ENCODE assay signal across 8 mouse cellular contexts in the genomic region with DNA sequence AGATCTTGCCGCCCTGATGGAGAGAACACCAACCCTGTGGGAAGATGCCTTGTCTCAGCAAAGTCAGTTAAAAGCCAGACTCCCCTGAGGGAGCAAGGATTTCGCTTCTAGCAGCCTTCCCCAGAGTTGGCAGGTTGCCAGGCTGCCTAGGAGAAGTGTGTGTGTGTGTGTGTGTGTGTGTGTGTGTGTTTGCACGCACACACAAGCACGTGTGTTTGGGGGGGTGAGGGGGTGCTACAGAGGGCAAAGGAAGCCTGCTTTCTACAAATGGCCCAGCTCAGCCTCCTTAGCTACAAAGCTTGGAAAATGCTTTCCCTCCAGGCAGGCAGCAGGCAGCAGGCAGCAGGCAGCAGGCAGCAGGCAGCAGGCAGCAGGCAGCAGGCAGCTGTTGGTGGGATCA. TPM values are rescaled to one million over a fixed set of nuclear protein-coding genes. Genes with fewer than 3 reads are reported as not detected.
A peak's percentile ranks its signal among the peaks of the same experiment; 100 is the strongest.
DNase-seq lines count a peak whose midpoint lies in the region; ATAC-seq and TF ChIP-seq lines count a peak whose summit lies in the region.

No protein-coding gene starts in this region.

- no peak overlapping the region for H3K9ac ChIP-seq in embryonic facial prominence, embryonic 15.5 days
- no peak overlapping the region for H3K9ac ChIP-seq in liver, embryonic 16.5 days (ENCODE audit: low read depth, low read length)

- no peaks in the 10 kb centered on the region for H3K36me3 ChIP-seq in embryonic facial prominence, embryonic 15.5 days
- H3K36me3 ChIP-seq in liver, embryonic 16.5 days (ENCODE audit: control insufficient read depth, insufficient read depth), result no peaks in the 10 kb centered on the region

- ATAC-seq in embryonic facial prominence, embryonic 15.5 days (ENCODE audit: insufficient number of reproducible peaks, low FRiP score, low TSS enrichment, low read depth), result no peak
- ATAC-seq in liver, embryonic 16.5 days (ENCODE audit: low read depth), result no peak

- H3K9me3 ChIP-seq in embryonic facial prominence, embryonic 15.5 days (replicated peaks), result no peaks in the 10 kb centered on the region
- no peaks in the 10 kb centered on the region for H3K9me3 ChIP-seq in liver, embryonic 16.5 days (replicated peaks; ENCODE audit: control insufficient read depth, low read length)

- no peak for DNase-seq in layer of hippocampus, adult 2 months (ENCODE audit: low spot score in 2 of 2)
- DNase-seq in layer of hippocampus, postnatal 36 days, result no peak
- DNase-seq in NIH3T3 (ENCODE audit: low read depth), result peak; percentile 93
- peak; percentile 75 for DNase-seq in induced T-regulatory cell, adult 2 months (ENCODE audit: low read depth)
- peak; percentile 62 for DNase-seq in retina, embryonic 14.5 days (ENCODE audit: low spot score)
- DNase-seq in layer of hippocampus, adult 9-11 months, result no peak

- H3K4me1 ChIP-seq in embryonic facial prominence, embryonic 15.5 days, result peaks cover 98% of the 10 kb centered on the region
- peaks cover 69% of the 10 kb centered on the region for H3K4me1 ChIP-seq in liver, embryonic 16.5 days (ENCODE audit: control insufficient read depth, low read depth, low read length)

- WGBS in embryonic facial prominence, embryonic 15.5 days, result under 1% methylated on average over 4 of the region's 4 CpGs
- 8% methylated on average over 4 of the region's 4 CpGs for WGBS in liver, embryonic 16.5 days (ENCODE audit: insufficient replicate concordance)

- H3K27ac ChIP-seq in layer of hippocampus, adult 2 months, result peak overlapping the region; percentile 95
- H3K27ac ChIP-seq in embryonic facial prominence, embryonic 15.5 days (replicated peaks), result peak overlapping the region; percentile 61
- peak overlapping the region; percentile 35; the same call in 1 of the 2 replicates for H3K27ac ChIP-seq in liver, embryonic 16.5 days (ENCODE audit: low read length)

- no peak for TF ChIP-seq CTCF in layer of hippocampus, adult 2 months (conservative IDR thresholded peaks at IDR 0.05)

- peak overlapping the region; percentile 10; the same call in 1 of the 2 replicates for H3K4me2 ChIP-seq in embryonic facial prominence, embryonic 15.5 days (replicated peaks)
- no peak overlapping the region for H3K4me2 ChIP-seq in liver, embryonic 16.5 days (ENCODE audit: low read depth, low read length)

- H3K27me3 ChIP-seq in embryonic facial prominence, embryonic 15.5 days, result no peaks in the 10 kb centered on the region
- no peaks in the 10 kb centered on the region for H3K27me3 ChIP-seq in liver, embryonic 16.5 days (ENCODE audit: control insufficient read depth, insufficient read depth, low read depth, low read length)

- H3K4me3 ChIP-seq in layer of hippocampus, adult 2 months, result no peak overlapping the region
- no peak overlapping the region for H3K4me3 ChIP-seq in embryonic facial prominence, embryonic 15.5 days (replicated peaks)
- no peak overlapping the region for H3K4me3 ChIP-seq in liver, embryonic 16.5 days (ENCODE audit: low read depth, low read length)

RNA-seq across cellular contexts. Expression of a gene that starts 6.4 kb away (rescaled TPM):
- 10 to 100 TPM; 33.9 to 36.5 TPM for total RNA-seq in layer of hippocampus, adult 2 months (2021)
- total RNA-seq in layer of hippocampus, postnatal 36 days (2021), result 10 to 100 TPM; 34.5 to 36.2 TPM
- polyA plus RNA-seq in embryonic facial prominence, embryonic 15.5 days (2015; fragmentation: Nextera tagmentation; extraction: Ambion mirVana), result 2.8 TPM in 2 replicates
- 1.3 TPM in 2 replicates for polyA plus RNA-seq in liver, embryonic 16.5 days (2015; fragmentation: Nextera tagmentation; extraction: Ambion mirVana)

Comparison
In these comparisons a context has a peak if more than half of its experiments do, and no peak if none do; other contexts are left out.
1. DNase-seq: peak in NIH3T3 (single experiment), induced T-regulatory cell, adult 2 months (single experiment) and retina, embryonic 14.5 days (single experiment); none in layer of hippocampus, adult 2 months (0 of 2), layer of hippocampus, postnatal 36 days (0 of 2) and layer of hippocampus, adult 9-11 months (single experiment).
2. H3K27ac ChIP-seq: peak in every context shown above with its lines; median percentile 95 in layer of hippocampus, adult 2 months; 61 in embryonic facial prominence, embryonic 15.5 days; 35 in liver, embryonic 16.5 days.